Mouse (Mus musculus) cerebellum, adult 11-12 months (tissue): Measurements from ENCODE around the gene Nfe2.

ENCODE experiments used
- DNase-seq: peaks from one replicate; pipeline ENCODE4 v3.0.0; 2022

Gene Nfe2

DNA sequence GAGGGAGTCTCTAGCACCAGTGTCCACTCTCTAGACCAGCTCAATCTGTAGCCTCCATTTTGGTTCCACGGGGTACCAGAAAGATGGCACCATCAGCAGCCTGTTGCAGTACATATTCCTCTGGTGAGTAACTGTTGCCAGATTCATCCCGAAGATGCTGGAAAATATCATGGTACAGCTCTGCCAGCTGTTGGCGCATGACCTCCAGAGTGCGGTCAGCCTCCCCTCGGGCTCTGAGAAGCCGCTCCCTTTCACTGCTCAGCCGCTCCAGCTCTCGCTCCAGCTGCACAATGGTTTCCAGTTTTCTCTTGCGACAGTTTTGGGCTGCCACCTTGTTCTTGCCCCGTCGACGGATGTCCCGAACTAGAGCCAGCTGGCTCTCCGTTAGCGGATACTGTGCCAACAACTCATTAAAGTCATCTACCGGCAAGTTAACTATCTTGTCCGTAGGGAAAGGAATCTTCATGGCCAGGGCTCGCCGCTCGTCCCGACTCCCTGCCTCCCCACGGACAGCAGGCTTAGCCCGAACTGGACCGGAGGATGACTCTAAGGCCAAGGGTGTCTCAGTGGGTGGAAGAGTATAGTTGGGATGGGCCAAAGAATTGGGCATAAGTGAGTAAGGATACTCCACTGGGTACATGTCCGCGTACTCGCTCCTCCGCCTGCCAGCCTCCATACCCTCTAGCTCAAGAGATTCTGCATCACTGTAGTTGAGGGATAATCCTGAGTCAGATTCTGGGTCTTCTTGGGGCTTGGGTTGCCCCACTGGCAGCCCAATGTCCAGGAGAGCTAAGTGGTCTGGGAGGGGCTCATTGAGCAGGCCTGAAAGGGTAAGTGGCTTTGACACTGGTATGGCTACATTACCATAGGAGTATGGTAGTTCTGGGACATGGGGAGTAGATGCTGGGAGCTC, 9.5 kb downstream of the Nfe2 start:
- DNase-seq = no peak

DNA sequence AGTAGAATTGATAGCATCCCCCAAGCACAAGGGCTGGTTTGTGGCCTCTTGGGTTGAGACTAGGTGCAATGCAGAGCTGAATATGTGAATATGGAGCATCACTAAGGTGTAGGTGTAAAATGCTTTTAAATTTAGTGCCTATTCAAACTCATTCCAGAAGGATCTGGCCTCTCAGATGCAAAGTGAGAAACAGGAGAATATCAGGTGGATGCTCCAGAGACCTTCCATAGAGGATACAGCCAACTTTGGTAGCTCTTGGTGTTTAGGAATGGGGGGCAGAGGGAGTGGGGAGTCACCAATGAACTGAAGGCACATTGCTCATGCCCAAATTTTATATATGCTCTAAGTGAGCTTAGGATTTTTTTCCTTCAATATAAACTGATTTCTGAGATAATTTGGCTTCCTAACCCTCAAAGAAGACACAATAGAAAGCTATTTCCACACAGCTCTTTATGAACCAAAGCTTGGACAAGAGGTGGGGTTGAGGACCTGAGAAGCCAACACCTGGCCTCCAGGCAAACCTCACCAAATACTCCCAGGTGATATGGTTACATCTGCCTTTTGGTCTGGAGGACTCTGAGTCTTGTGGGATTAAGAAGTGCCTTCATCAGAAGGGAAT, 10.3 kb downstream of the Nfe2 start:
- no peak for DNase-seq

DNA sequence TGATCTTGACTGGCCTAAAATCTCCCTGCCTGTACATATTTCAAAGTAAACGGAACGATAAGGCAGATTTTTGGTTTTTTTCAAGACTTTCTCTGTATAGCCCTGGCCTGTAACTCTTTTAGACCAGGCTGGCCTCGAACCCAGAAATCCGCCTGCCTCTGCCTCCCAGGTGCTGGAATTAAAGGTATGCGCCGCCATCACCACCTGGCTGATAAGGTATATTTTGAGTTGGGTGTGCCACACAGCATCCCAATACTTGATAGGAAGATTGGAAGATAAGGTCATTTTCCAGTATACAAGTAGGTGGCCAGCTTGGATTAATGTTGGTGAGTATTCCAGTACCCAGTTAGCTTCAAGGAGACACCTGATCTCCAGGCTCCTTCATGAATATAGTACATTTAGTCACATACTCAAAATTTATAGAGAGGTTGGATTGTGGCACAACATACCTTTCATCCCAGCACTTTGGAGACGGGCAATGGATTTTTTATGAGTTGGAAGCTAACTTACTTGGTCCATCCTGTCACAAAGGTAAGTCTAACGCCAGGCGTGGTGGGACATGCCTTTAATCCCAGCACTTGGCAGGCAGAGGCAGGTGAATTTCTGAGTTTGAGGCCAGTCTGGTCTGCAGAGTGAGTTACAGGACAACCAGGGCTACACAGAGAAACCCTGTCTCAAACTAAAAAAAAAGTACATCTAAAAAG, 11.0 kb downstream of the Nfe2 start:
- no peak for DNase-seq

DNA sequence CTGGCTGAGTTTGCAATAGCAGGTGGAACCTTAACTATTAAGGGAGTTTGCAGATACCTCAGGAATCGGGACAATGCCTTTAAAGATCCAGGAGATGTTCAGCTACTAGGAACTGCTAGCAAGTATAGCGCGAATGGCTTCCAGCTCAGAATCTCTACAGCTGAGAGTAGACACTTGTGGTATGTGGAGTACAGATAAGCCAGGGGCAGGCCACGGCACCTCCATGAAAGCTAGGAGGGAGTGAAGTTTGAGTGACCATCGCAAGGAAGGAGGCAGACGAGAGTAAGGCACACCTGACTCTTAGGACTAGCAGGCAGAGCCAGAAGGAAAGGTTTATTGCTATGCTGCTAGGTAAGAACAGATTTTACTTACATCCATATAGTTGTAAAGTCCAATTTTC, 12.6 kb downstream of the Nfe2 start:
- DNase-seq = no peak

DNA sequence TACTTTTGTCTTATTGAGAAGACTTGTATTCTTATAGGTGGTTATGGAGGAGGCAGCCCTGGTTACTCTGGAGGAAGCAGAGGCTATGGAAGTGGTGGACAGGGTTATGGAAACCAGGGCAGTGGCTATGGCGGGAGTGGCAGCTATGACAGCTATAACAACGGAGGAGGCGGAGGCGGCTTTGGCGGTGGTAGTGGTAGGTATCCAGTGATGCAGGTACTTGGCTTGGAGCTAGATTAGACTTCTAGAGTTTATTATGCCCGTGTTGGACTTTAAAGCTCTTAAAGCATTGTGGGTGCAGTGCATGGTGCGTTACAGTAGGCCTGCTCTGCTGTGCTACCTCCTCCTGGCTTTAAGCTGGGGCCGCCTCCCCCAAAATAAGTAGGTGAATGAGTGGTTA, 15.3 kb downstream of the Nfe2 start:
- DNase-seq = no peak

DNA sequence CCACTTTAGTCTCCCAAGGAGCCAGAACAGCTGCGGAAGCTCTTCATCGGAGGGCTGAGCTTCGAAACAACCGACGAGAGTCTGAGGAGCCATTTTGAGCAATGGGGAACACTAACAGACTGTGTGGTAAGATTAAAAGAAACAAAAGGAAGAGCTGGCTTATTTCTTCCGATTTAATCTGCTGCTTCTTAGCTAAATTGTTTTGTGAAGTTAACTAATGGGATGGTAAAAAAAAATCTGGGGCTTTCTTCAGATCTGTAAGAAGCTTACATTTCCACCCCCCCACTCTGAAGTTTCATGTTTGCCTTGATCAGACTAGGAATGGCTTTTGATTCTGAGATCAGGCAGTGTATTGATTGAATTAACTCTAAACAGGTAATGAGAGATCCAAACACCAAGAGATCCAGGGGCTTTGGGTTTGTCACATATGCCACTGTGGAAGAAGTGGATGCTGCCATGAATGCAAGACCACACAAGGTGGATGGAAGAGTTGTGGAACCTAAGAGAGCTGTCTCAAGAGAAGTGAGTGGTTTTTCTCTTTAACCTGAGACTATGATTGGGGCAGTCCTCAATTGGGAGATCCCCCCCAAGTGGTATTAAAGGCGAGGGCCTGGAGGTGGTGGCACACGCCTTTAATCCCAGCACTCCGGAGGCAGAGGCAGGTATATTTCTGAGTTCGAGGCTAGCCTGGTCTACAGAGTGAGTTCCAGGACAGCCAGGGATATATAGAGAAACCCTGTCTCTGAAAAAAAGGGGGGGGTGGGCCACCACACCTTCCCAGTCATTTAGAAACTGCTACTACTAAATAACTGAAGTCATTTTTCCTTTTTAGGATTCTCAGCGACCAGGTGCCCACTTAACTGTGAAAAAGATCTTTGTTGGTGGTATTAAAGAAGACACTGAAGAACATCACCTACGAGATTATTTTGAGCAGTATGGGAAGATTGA, 16.9 kb downstream of the Nfe2 start:
- DNase-seq = peak; percentile 38

DNA sequence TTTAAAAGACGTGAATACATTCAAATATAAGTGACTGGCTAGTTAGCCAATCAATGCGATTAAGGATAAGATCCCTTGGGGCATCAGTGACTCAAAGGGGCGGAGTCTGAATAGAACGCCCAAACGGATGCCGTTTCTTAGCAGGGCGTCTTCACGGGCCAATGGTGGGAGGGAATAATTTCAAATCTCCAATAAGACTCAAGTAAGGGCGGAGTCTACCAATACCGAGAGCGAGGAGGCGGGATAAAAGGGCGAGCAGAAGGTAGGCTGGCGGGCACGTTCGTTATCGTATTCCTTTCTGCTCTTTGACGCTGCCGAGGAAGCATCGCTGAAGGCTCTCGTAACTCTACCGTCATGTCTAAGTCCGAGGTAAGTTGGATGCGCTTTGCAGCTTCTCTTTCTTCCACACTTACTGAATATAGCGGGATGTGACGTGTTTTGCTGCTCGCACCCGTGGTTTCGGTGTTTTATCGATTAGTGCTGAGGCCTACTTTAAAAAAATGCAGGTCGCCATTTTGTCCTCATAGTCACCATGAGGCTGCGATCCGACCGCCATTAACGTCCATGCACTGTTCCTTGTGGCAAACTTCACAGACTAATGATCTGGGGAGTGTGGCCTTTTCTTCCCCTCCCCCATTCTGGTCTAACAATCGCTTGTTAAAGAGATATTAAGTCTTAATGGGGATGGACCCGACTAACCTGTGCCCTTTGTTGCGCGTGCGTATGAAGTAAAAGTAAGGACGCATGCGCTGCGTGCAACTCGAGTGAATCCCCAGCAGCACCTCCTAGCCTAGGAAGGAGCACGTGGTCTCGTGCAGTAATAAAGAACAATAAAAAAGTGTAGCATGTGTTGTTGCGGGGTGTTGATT, 17.8 kb downstream of the Nfe2 start, which contains the start of gene Hnrnpa1:
Gene Hnrnpa1, plus strand, starts transcription at position 273 of the 869 bp plus-strand sequence.
- peak; percentile 97 for DNase-seq

DNA sequence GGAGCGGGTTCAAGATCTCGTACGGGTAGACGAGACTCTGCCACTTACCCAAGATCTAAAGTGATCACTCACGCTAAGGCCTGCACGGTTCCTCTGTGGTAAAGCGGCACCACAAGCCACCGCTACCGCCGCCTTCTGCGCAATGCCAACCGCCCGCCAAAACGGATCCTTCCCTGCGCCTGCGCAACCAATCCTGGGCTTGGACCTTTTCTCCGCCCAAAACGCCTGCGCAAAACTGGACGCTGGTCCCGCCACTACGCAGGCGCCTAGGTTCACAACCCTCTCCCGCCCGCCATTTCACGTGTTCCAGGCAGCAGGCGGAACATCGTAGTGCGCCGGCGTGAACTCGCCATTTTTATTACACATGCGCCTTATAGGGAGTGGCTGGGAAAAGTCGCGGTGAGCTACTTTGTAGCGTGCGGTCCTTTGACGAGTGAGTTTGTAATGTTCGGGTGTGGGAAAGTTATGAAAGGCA, 18.5 kb downstream of the Nfe2 start, which contains the start of gene Cbx5:
Gene Cbx5, minus strand, starts transcription at position 132 of the 475 bp plus-strand sequence.
- DNase-seq = peak; percentile 99

DNA sequence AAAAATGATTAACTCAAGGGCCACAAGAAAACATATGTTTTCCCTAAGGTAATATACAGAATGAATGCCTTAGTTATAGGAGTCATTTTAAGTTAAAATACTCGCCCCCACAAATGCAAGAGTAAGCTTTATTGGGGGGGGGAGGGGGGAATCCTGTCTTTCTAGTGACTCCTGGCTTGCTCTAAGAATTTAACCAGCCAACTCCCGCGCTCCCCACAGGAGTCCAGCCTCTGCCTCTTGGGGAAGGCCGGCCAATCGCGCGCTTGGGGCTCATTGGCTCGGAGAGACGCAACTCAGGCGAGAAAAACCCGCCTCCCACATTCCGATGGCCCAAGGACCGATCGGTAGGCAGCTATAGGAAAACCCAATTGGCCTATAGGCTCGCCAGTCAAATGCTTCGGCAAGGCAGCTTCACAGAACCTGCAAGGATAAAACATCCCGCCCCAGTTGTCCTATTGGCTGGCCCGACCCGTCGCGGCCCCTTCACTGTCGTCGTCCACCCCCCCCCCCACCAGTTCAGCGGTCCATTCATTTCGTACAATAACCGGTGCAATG, 19.0 kb downstream of the Nfe2 start:
- DNase-seq = peak; percentile 98

DNA sequence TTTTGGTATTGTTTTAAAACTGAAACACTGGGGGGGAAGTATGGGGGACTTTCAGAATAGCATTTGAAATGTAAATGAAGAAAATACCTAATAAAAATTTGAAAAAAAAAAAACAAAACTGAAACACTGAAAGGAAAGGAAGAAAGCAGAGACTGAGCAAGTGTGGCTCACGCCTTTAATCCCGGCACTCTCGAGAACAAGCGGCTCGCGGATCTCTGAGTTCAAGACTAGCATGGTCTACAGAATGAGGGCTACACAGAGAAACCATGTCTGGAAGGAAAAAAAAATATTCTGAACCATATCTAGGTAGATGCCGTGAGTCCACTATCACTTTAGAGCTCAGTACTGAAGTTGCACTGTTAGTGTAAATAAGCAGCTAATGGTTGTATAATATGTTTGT, 20.9 kb downstream of the Nfe2 start:
- no peak for DNase-seq

DNA sequence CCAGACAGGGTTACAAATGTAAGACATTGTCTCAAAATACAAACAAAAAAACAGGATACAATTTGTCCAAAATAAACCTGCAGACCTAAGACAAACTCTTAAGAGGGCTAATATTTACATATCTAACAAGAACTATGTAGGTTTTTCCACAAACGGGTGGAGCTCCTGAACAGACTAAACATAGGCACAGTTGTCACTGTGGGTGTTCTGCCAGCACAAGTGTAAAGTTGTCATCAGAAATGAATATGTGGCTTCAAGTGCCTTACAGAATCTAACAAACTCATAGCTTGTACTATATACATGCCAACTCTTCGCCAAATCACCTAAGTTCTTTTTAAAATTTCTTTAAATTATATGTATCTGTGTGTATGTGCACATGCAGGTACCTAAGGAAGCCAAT, 25.1 kb downstream of the Nfe2 start:
- no peak for DNase-seq

DNA sequence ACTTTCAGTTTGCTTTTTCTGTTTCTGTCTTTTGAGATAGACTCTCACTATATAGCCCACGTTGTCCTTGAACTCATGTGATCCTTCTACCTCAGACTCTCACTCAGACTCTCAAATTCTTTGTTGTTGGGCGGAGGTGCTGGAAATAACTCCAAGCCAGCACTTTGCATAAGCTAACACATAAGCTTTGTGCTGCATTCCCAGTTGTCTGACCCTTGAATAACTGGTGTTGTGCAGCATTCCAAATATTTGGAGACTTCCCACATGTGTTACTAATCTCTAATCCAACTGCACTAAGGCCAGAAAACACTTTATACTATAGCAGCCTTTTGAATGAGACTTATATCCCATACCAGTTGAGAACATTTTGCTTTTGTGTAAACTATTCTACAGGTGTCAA, 29.3 kb downstream of the Nfe2 start:
- DNase-seq = no peak

DNA sequence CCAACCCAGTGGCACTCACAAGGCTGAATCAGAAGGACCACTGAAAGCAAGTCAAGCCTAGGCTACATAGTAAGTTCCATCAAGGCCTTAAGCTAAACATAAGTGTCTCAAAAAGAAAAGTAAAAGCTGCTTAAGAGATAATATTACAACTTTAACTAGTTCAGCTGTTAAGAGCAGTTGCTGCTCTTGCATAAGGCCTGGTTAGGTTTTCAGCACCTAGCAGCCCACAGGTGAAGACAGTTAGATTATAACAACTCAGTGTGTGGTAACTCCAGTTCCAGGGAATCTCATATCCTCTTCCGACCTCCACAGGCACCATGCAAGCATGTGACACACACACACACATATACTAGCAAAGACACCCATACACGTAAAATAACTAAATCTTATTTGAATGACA, 30.6 kb downstream of the Nfe2 start:
- no peak for DNase-seq

DNA sequence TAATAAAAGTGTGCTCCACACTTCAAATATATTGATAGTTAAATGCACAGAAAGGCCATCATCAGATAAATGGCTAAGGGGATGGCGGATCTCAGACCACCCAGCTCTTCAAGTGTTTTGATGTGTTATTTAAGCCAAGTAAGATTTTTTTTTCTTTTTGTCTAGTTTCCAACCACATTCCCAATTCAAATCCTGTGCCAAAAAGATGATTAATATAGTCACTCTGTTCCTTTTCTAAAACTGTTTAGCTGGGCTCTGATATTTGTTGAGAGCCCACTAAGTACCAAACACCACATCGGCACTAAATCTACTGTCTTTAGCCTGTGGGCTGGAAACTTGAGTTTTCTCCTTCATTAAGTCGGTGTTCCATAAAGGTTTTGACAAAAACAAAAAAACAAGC, 31.2 kb downstream of the Nfe2 start:
- no peak for DNase-seq

DNA sequence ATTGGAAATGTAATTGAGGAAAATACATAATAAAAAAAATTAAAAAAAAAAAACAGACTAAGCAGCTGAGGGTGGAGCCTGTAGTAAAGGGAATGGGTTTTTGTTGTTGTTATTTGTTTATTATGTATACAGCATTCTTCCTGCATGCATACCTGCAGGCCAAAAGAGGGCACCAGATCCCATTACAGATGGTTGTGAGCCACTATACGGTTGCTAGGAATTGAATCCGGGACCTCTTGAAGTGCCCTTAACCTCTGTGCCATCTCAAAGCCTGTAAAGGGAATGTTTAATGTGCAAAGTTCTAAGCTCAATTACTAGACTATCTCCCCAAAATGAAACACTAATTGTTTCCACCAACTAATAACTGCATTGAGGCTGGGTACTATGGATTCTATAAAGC, 34.0 kb downstream of the Nfe2 start:
- no peak for DNase-seq

DNA sequence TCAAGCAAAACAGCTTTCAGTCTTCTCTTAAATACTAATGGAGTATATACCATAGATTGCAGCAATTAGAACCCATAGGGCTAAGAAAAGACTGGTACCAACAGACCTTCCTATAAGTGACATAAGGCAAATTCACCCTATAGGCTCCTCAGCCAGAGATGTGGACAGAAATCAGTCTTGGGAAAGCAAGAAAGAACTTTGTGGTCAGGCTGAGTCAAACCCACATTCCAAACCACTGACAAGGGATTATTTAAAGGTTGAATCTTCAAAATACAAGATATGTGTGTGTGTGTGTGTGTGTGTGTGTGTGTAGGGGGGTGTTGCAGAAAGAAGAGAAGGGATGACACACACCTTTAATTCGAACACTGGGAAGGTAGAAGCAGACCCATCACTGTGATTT, 36.8 kb downstream of the Nfe2 start:
- DNase-seq = no peak

DNA sequence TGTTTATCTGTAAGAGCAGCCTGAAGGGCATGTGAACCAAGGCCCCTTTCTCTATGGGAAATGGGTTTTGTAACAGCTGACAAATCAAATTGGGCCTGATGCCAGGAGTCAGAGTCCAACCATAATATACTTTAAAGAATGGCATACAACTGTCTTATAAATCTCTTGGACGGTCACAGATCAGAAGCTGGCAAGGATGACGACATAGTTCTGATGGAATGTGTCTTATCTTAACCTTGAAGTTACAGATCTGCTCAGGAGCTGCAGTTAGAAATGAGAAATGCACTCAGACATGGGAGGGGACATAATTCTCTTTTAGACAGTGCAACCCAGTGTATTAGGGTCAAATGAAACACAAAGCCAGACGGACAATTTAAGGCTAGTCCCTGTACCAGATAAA, 37.4 kb downstream of the Nfe2 start:
- no peak for DNase-seq

DNA sequence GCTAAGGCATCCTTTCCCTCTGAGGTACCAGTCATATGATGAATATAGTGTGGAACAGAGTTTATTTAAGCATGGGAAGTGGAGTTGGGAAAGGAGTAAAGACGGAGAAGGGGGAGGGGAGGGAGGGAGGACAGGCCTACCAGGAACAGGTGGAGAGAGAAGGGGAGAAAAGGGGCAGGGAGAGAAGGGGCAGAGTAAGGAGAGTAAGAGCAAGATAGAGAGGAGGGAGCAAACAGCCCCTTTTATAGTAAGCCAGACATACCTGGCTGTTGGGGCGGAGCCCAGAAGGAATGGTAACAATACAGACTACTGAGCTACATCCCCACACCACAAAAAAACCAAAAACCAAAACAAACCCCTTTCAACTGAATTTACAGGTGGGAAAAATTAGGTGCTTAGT, 42.2 kb downstream of the Nfe2 start:
- DNase-seq = no peak

DNA sequence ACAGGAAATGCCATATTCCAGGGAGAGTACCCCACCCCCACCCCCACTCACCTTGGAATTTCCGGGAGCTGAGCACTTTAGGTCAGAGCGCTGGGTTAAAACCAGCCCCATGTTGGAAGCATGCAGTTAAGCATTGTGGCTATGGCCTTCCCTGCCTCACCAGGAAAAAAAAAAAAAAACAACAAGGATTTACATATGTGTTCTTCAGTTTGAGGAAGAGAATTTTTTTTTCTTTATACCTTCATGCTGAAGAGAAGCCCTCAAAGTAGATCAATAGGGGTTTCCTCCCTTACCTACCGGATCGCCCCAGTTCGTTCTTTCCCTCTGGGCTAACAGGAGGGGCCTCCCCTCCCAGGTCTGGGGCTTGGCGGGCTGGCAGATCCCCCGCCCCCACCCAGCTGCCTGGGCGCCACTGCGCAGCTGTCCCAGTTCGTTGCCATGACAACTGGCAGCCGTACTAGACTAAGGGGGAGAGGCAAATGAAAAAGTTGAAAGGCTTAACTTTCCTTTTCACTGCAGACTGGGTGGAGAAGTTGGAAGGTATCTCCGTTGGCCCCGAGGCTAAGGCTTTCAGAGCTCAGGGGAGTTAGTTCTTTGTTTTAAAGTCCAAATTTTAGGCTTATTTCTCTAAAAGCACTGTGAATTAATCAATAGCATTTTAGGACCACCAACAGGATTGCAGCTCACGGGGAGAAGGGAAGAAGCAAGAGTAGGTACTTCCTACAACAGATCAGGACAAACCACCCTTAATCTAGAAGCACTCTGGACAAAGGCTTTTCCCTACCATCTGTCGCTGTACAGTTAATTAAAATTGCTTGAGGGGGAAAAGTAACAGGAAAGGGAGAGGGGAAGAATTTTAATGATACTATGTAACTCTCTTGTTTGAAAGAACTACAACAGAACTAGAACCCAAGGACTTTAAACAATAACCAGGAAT, 43.0 kb downstream of the Nfe2 start:
- DNase-seq = peak; percentile 44

DNA sequence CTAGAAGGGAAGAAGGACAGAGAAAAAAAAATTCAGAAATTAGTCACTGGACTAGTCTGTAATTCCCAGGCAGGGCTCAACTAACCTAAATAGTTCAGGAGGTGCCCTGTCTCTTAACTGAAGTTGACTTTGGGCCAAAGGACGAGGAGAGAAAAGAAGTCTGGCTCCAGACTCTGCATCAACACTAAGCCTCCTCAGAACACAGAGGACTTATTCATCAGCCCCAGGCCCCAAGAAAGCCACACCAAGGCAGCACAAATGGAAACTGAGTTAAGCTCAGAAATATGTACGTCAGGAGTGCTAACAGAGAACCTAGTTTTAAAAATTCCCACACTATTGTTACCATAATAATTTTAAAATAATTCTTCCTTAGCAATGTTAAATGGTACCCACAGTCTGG, 44.1 kb downstream of the Nfe2 start:
- no peak for DNase-seq
